Mouse (Mus musculus): Measurements from ENCODE around the gene AC161166.1. TPM values are rescaled to one million over a fixed set of nuclear protein-coding genes. Genes with fewer than 3 reads are reported as not detected.
"Not testable (repeated sequence)": the region's sequence is repeated elsewhere in the genome, so short reads cannot be mapped to it uniquely, and the experiment has no call there.

The AC161166.1 gene
- polyA plus RNA-seq, 1 experiment from 2014 or later: 0.26 TPM

GRCm38 (mm10) chr7:24504004-24504403 lies 8.3 kb downstream of the AC161166.1 start:
- WGBS: 15% methylated on average over 10 of the region's 10 CpGs
- peaks cover 6% of the 10 kb centered on the region for H3K9me3 ChIP-seq (replicated peaks; ENCODE audit: control insufficient read depth, low read length)
- no peak overlapping the region for H3K4me3 ChIP-seq (ENCODE audit: low read length)
- H3K4me1 ChIP-seq (ENCODE audit: control insufficient read depth, insufficient read depth, low read length): peaks cover 37% of the 10 kb centered on the region
- ATAC-seq (replicated peaks; ENCODE audit: extremely low read depth, insufficient read depth, low FRiP score): no peak
- H3K36me3 ChIP-seq (ENCODE audit: control insufficient read depth, insufficient read depth): no peaks in the 10 kb centered on the region
- H3K27me3 ChIP-seq (ENCODE audit: control insufficient read depth, insufficient read depth, low read length): peaks cover 43% of the 10 kb centered on the region
- H3K27ac ChIP-seq (ENCODE audit: low read length): no peak overlapping the region
- H3K4me2 ChIP-seq (ENCODE audit: low read depth, low read length): peak overlapping the region; percentile 45
- H3K9ac ChIP-seq (ENCODE audit: low read length): peak overlapping the region; percentile 56; the same call in 1 of the 2 replicates

GRCm38 (mm10) chr7:24501492-24501891 lies 10.8 kb downstream of the AC161166.1 start:
- peaks cover 57% of the 10 kb centered on the region for H3K27me3 ChIP-seq (ENCODE audit: control insufficient read depth, insufficient read depth, low read length)
- no peak overlapping the region for H3K4me2 ChIP-seq (ENCODE audit: low read depth, low read length)
- no peaks in the 10 kb centered on the region for H3K36me3 ChIP-seq (ENCODE audit: control insufficient read depth, insufficient read depth)
- WGBS: 39% methylated on average over 21 of the region's 21 CpGs
- no peak for ATAC-seq (replicated peaks; ENCODE audit: extremely low read depth, insufficient read depth, low FRiP score)
- H3K9me3 ChIP-seq (replicated peaks; ENCODE audit: control insufficient read depth, low read length): peaks cover 6% of the 10 kb centered on the region
- no peak overlapping the region for H3K4me3 ChIP-seq (ENCODE audit: low read length)
- no peak overlapping the region for H3K9ac ChIP-seq (ENCODE audit: low read length)
- no peak overlapping the region for H3K27ac ChIP-seq (ENCODE audit: low read length)
- peaks cover 34% of the 10 kb centered on the region for H3K4me1 ChIP-seq (ENCODE audit: control insufficient read depth, insufficient read depth, low read length)

DNA sequence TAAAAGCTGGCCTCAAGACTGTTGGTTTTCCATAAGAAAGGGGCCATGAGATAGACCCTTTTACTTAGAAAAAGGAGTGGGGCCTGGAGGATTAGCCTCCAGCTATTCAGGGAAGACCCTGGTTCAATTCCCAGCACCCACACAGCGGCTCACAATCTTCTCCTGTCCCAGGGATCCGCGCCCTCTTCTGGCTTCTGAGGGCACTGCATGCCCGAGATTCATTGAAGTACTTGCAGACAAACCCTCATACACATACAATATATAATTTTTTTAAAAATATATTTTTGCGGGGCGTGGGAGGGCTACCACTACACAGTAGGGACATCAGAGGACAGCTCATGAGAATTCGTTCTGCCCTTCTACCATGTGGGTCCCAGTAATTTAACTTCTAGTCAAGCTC lies 11.3 kb downstream of the AC161166.1 start:
- no peak overlapping the region for H3K4me3 ChIP-seq (ENCODE audit: low read length)
- no peaks in the 10 kb centered on the region for H3K36me3 ChIP-seq (ENCODE audit: control insufficient read depth, insufficient read depth)
- peaks cover 29% of the 10 kb centered on the region for H3K4me1 ChIP-seq (ENCODE audit: control insufficient read depth, insufficient read depth, low read length)
- peaks cover 6% of the 10 kb centered on the region for H3K9me3 ChIP-seq (replicated peaks; ENCODE audit: control insufficient read depth, low read length)
- no peak overlapping the region for H3K27ac ChIP-seq (ENCODE audit: low read length)
- ATAC-seq (replicated peaks; ENCODE audit: extremely low read depth, insufficient read depth, low FRiP score): no peak
- peaks cover 57% of the 10 kb centered on the region for H3K27me3 ChIP-seq (ENCODE audit: control insufficient read depth, insufficient read depth, low read length)
- WGBS: 20% methylated on average over 7 of the region's 7 CpGs
- H3K4me2 ChIP-seq (ENCODE audit: low read depth, low read length): no peak overlapping the region; the same call in 1 of the 2 replicates
- H3K9ac ChIP-seq (ENCODE audit: low read length): no peak overlapping the region

DNA sequence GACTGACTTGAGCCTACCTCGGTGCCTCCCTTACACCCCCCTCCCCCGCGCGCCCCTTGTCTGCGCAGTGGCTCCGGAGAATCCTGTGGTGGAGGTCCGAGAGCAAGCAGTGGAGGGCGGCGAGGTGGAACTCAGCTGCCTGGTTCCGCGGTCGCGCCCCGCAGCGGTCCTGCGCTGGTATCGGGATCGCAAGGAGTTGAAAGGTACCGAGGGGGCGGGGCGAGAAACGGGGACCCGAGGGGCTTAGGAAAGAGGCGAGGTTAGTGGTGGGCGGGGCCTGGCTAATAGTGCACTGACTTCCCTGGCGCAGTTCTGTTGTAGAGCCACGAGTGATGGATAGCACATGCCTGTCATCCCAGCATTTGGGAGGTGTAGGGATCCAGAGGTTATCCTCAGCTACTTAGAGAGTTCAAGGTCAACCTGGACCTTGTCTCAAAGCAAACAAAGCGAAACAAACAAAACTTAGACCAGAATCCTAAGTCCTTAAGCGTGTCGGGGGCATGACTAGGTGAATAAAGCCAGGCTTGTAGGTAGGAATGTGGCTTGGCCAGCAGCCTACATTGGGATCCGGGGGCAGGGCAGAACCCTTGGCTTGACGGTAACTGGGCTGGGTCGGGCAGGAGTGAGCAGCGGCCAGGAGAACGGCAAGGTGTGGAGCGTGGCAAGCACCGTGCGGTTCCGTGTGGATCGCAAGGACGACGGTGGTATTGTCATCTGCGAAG lies 12.2 kb downstream of the AC161166.1 start:
- 8% methylated on average over 43 of the region's 43 CpGs for WGBS
- H3K4me3 ChIP-seq (ENCODE audit: low read length): peak overlapping the region; percentile 46
- no peaks in the 10 kb centered on the region for H3K36me3 ChIP-seq (ENCODE audit: control insufficient read depth, insufficient read depth)
- peak overlapping the region; percentile 64 for H3K9ac ChIP-seq (ENCODE audit: low read length)
- peaks cover 20% of the 10 kb centered on the region for H3K4me1 ChIP-seq (ENCODE audit: control insufficient read depth, insufficient read depth, low read length)
- H3K4me2 ChIP-seq (ENCODE audit: low read depth, low read length): peak overlapping the region; percentile 68
- peak; percentile 21; the same call in 1 of the 2 replicates for ATAC-seq (replicated peaks; ENCODE audit: extremely low read depth, insufficient read depth, low FRiP score)
- no peak overlapping the region for H3K27ac ChIP-seq (ENCODE audit: low read length)
- H3K27me3 ChIP-seq (ENCODE audit: control insufficient read depth, insufficient read depth, low read length): peaks cover 57% of the 10 kb centered on the region
- peaks cover 6% of the 10 kb centered on the region for H3K9me3 ChIP-seq (replicated peaks; ENCODE audit: control insufficient read depth, low read length)

DNA sequence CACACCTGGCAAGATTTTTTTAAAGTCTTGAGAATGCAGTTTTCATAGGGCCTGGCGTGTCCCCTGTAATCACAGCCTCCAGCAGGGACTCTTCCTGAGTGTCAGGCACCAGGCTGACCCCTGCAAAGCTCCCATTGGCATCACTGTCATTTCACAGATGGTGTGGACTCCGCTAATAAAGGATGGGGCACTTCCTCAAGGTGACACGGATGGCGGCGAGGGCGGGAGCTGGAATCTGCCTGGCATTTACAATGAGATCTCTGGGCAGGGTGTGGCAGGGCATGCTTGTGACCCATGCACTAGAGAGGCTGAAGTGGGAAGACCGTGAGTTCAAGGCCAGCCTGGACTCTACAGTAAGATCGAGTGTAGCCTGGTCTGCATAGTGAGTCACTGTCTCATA lies 24.0 kb downstream of the AC161166.1 start:
- WGBS: 86% methylated on average over 8 of the region's 8 CpGs
- Histone ChIP-seq H3K27me3 (ENCODE audit: control insufficient read depth, insufficient read depth, low read length) (peaks cover 28% of the 10 kb centered on the region), H3K27ac (ENCODE audit: low read length) (no peak overlapping the region), H3K4me1 (ENCODE audit: control insufficient read depth, insufficient read depth, low read length) (peaks cover 3% of the 10 kb centered on the region; the same call in 1 of the 2 replicates), H3K4me2 (ENCODE audit: low read depth, low read length) (no peak overlapping the region), H3K9ac (ENCODE audit: low read length) (no peak overlapping the region), H3K36me3 (ENCODE audit: control insufficient read depth, insufficient read depth) (no peaks in the 10 kb centered on the region), H3K4me3 (ENCODE audit: low read length) (no peak overlapping the region), H3K9me3 (replicated peaks; ENCODE audit: control insufficient read depth, low read length) (no peaks in the 10 kb centered on the region)
- ATAC-seq (replicated peaks; ENCODE audit: extremely low read depth, insufficient read depth, low FRiP score): no peak

DNA sequence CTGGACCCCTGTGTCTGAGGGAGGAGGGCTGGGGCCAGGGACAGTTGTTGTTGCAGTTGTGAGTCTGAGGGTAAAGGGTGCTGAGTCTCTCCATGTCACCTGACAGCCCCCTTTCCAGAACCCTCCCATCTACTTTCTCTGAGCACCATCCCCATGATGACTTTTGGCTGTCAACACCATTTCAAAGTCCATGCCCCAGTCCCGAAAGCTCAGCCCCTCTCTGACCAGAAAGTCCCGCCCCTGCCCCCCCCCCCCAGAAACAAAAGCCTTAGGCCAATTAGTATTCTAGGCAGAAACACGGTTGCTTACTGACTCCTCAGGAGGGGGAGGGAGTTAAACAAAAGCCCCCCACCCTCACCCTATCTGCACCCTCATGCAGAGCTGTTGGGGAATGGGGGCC lies 24.9 kb downstream of the AC161166.1 start:
- H3K36me3 ChIP-seq (ENCODE audit: control insufficient read depth, insufficient read depth): no peaks in the 10 kb centered on the region
- peaks cover 3% of the 10 kb centered on the region; the same call in 1 of the 2 replicates for H3K4me1 ChIP-seq (ENCODE audit: control insufficient read depth, insufficient read depth, low read length)
- no peak overlapping the region for H3K9ac ChIP-seq (ENCODE audit: low read length)
- H3K4me2 ChIP-seq (ENCODE audit: low read depth, low read length): no peak overlapping the region
- no peaks in the 10 kb centered on the region for H3K9me3 ChIP-seq (replicated peaks; ENCODE audit: control insufficient read depth, low read length)
- H3K27ac ChIP-seq (ENCODE audit: low read length): no peak overlapping the region
- ATAC-seq (replicated peaks; ENCODE audit: extremely low read depth, insufficient read depth, low FRiP score): no peak
- H3K27me3 ChIP-seq (ENCODE audit: control insufficient read depth, insufficient read depth, low read length): peaks cover 35% of the 10 kb centered on the region
- no peak overlapping the region for H3K4me3 ChIP-seq (ENCODE audit: low read length)
- 39% methylated on average over 3 of the region's 3 CpGs for WGBS

GRCm38 (mm10) chr7:24486654-24487130 lies 25.6 kb downstream of the AC161166.1 start:
- Histone ChIP-seq H3K27ac (ENCODE audit: low read length) (no peak overlapping the region), H3K4me3 (ENCODE audit: low read length) (no peak overlapping the region), H3K4me2 (ENCODE audit: low read depth, low read length) (no peak overlapping the region), H3K9ac (ENCODE audit: low read length) (no peak overlapping the region), H3K27me3 (ENCODE audit: control insufficient read depth, insufficient read depth, low read length) (peaks cover 42% of the 10 kb centered on the region), H3K9me3 (replicated peaks; ENCODE audit: control insufficient read depth, low read length) (no peaks in the 10 kb centered on the region), H3K36me3 (ENCODE audit: control insufficient read depth, insufficient read depth) (no peaks in the 10 kb centered on the region), H3K4me1 (ENCODE audit: control insufficient read depth, insufficient read depth, low read length) (peaks cover 5% of the 10 kb centered on the region)
- no peak for ATAC-seq (replicated peaks; ENCODE audit: extremely low read depth, insufficient read depth, low FRiP score)
- WGBS: 54% methylated on average over 9 of the region's 9 CpGs

GRCm38 (mm10) chr7:24485481-24485880 lies 26.8 kb downstream of the AC161166.1 start:
- Histone ChIP-seq H3K4me3 (ENCODE audit: low read length) (no peak overlapping the region), H3K36me3 (ENCODE audit: control insufficient read depth, insufficient read depth) (no peaks in the 10 kb centered on the region), H3K9me3 (replicated peaks; ENCODE audit: control insufficient read depth, low read length) (no peaks in the 10 kb centered on the region), H3K27me3 (ENCODE audit: control insufficient read depth, insufficient read depth, low read length) (peaks cover 54% of the 10 kb centered on the region), H3K4me2 (ENCODE audit: low read depth, low read length) (no peak overlapping the region), H3K27ac (ENCODE audit: low read length) (no peak overlapping the region), H3K4me1 (ENCODE audit: control insufficient read depth, insufficient read depth, low read length) (peaks cover 8% of the 10 kb centered on the region), H3K9ac (ENCODE audit: low read length) (no peak overlapping the region)
- no peak for ATAC-seq (replicated peaks; ENCODE audit: extremely low read depth, insufficient read depth, low FRiP score)
- WGBS: 74% methylated on average over 9 of the region's 9 CpGs

DNA sequence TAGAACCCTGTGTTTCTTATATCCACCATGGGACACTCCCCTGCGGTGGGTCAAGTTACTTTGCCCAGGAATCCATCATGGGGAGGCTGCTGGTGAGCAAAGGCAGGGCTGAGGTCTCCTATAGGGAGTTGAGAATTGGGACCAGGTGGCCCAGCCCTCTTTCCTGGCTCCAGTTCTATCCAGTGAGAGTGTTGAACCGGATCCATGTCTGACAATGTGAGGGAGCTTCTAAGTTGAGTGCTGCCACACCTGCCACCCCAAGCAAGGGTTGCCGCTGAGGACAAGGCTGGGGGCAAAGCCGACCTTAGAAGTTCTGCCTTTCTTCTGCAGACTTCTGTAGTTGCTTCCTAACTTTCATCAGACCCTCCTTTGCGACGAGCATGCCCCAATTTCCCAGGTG lies 29.0 kb downstream of the AC161166.1 start:
- not testable (repeated sequence) for H3K4me1 ChIP-seq (ENCODE audit: control insufficient read depth, insufficient read depth, low read length); H3K4me2 ChIP-seq (ENCODE audit: low read depth, low read length); ATAC-seq (replicated peaks; ENCODE audit: extremely low read depth, insufficient read depth, low FRiP score); H3K9ac ChIP-seq (ENCODE audit: low read length); H3K9me3 ChIP-seq (replicated peaks; ENCODE audit: control insufficient read depth, low read length); H3K27ac ChIP-seq (ENCODE audit: low read length); H3K4me3 ChIP-seq (ENCODE audit: low read length); H3K36me3 ChIP-seq (ENCODE audit: control insufficient read depth, insufficient read depth)
- H3K27me3 ChIP-seq (ENCODE audit: control insufficient read depth, insufficient read depth, low read length): peaks cover 57% of the 10 kb centered on the region
- WGBS: 33% methylated on average over 6 of the region's 6 CpGs

All from heart, embryonic 16.5 days (tissue).